Mouse (Mus musculus) gastrocnemius, adult 18-20 months (tissue): ENCODE results near the gene Chrna4. TPM values are rescaled to one million over a fixed set of nuclear protein-coding genes. Genes with fewer than 3 reads are reported as not detected.

ENCODE experiments used
- DNase-seq: peaks from one replicate; pipeline ENCODE4 v3.0.0; 2021; ENCODE audit warnings: low spot score
- long read RNA-seq, 2 experiments: library from polyadenylated mRNA; stranded (forward); transcript quantifications; one replicate each; pipeline ENCODE4 v2.0.0; 2021
- total RNA-seq, 2 experiments: library from RNA; stranded (reverse); gene quantifications; 2 replicates each; pipeline ENCODE4 v1.2.3; 2021

Chrna4 gene
- under 1 TPM in 1 of 2 experiments, not detected in 1; 0.09 TPM for total RNA-seq
- long read RNA-seq, experiment 1 = 0 reads
- long read RNA-seq, experiment 2 = 0 reads

- no peak for DNase-seq
Measured at GRCm38 (mm10) chr2:181043437-181043836, at the start of gene Chrna4. Chrna4 (minus strand) TSS chr2:181043546.

- no peak for DNase-seq
Measured at GRCm38 (mm10) chr2:181090123-181090522, 46.8 kb upstream of the Chrna4 start.

- no peak for DNase-seq
Measured at GRCm38 (mm10) chr2:181084997-181085396, 41.7 kb upstream of the Chrna4 start.

- DNase-seq = no peak
Measured at GRCm38 (mm10) chr2:181083945-181084344, 40.6 kb upstream of the Chrna4 start.

- DNase-seq = no peak
Measured at GRCm38 (mm10) chr2:181080886-181081285, 37.5 kb upstream of the Chrna4 start.

GRCm38 (mm10) chr2:181079518-181079917 is 36.2 kb upstream of the Chrna4 start:
- DNase-seq = no peak

- DNase-seq = no peak
Measured at GRCm38 (mm10) chr2:181078908-181079307, 35.6 kb upstream of the Chrna4 start.

GRCm38 (mm10) chr2:181075501-181075900 is 32.2 kb upstream of the Chrna4 start:
- DNase-seq = no peak

- DNase-seq = no peak
Measured at GRCm38 (mm10) chr2:181072403-181072714, 29.0 kb upstream of the Chrna4 start.

GRCm38 (mm10) chr2:181071706-181072402 is 28.5 kb upstream of the Chrna4 start:
- peak; percentile 78 for DNase-seq

GRCm38 (mm10) chr2:181070136-181070535 is 26.8 kb upstream of the Chrna4 start:
- DNase-seq = no peak

- DNase-seq = no peak
Measured at GRCm38 (mm10) chr2:181068499-181068898, 25.2 kb upstream of the Chrna4 start.

GRCm38 (mm10) chr2:181065827-181066226 is 22.5 kb upstream of the Chrna4 start:
- no peak for DNase-seq

- peak; percentile 66 for DNase-seq
Measured at GRCm38 (mm10) chr2:181060127-181060526, 16.8 kb upstream of the Chrna4 start.

GRCm38 (mm10) chr2:181058193-181058592 is 14.8 kb upstream of the Chrna4 start:
- DNase-seq = no peak

GRCm38 (mm10) chr2:181057341-181057740 is 14.0 kb upstream of the Chrna4 start:
- DNase-seq = no peak

GRCm38 (mm10) chr2:181052171-181052570 is 8.8 kb upstream of the Chrna4 start:
- no peak for DNase-seq

GRCm38 (mm10) chr2:181048986-181049385 is 5.6 kb upstream of the Chrna4 start:
- DNase-seq = no peak

GRCm38 (mm10) chr2:181048252-181048945 is 5.1 kb upstream of the Chrna4 start:
- DNase-seq = no peak

- DNase-seq = no peak
Measured at GRCm38 (mm10) chr2:181044001-181044400, 655 bp upstream of the Chrna4 start.

- DNase-seq = no peak
Measured at GRCm38 (mm10) chr2:181042376-181042775, 970 bp downstream of the Chrna4 start.

- no peak for DNase-seq
Measured at GRCm38 (mm10) chr2:181041941-181042340, 1.4 kb downstream of the Chrna4 start.

GRCm38 (mm10) chr2:181039356-181039680 is 4.0 kb downstream of the Chrna4 start:
- no peak for DNase-seq
